Mouse (Mus musculus): ENCODE measurements at regions not wholly inside any gene's neighbourhood (a gene's known extent, or its start where the extent isn't known, plus 50 kb on each side); places are given as distances from the start of the nearest gene placed in this dataset.

- TF ChIP-seq CTCF (IDR thresholded peaks at IDR 0.05; ENCODE audit: borderline replicate concordance, extremely low read depth, insufficient read depth, insufficient read length): no peak
- no peak for TF ChIP-seq POLR2A (IDR thresholded peaks at IDR 0.05; ENCODE audit: borderline replicate concordance, extremely low read depth, insufficient read depth, insufficient read length, poor library complexity, severe bottlenecking)
Observed at GRCm38 (mm10) chr3:148465456-148465855, 524.9 kb downstream of the Adgrl2 start.
